Mouse (Mus musculus): Measurements from ENCODE around the gene Pkp4.

DNA sequence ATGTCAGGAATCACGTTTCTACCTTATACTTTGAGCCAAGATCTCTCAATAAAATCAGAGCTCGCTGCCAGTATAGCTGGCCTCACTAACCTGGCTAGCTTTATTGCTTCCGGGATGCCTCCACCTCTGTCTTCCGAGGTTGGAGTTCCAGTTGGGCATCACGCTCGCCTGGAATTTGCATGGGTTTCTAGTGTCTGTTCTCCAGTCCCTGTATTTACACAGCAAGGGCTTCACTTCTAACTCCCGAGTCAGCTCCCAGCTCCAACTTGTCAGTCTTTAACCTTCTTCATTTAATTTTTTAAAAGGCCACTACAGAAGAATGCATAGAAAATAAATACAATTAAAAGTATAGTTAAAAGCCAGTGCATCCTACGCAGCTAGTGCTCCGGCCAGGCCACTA, 47.6 kb downstream of the Pkp4 start:
- TF ChIP-seq CTCF (IDR thresholded peaks at IDR 0.05; ENCODE audit: low read depth) = no peak
- no peak for TF ChIP-seq EP300 (IDR thresholded peaks at IDR 0.05; ENCODE audit: low read depth)

All from liver, postnatal 0 days (tissue).